Comparison of ENCODE assay signal across 14 mouse cellular contexts in the genomic region with DNA sequence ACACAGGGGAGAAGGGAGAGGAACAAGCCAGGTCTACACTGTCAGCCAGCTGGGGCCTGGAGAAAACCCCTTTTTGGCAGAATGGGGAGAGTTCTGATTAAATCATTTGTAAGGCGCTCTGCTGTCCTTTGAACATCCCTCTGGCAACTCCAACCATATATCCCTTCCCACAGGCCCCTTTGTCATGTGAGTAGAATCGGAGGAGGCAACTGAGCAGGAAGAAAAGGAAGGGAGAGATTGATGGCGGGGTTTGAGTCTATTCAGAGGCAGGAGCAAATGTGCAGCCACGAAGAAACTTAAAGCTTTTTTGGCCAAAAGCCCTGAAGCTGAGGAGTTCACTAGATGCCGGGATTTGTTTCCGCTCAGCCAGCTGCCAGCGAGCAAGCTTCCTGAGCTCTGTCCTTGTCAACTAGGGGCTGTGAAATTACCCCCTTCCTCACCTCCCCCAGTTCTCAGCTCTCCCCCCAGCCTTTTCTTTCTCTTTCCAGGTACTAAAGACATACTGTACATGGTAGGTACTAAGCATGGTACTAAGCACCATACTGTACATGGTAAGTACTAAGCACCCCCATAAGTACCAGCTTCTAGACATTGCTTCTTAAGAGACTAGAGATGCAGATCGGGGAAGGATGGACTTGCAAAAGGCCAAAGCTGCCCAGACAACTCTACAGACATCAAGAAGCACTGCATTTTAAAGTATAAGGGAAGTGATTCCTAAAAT.
DNase-seq lines count a peak whose midpoint lies in the region; ATAC-seq and TF ChIP-seq lines count a peak whose summit lies in the region.
"Had no signal": no experiment of that assay in that cellular context is flagged by ENCODE, and none has a peak within 500 bp of the region (broad histone marks: within the 10 kb centered on the region; RNA-seq: fewer than 3 reads in every experiment).

No protein-coding gene starts in this region.

- DNase-seq in forebrain, embryonic 10.5 days (ENCODE audit: extremely low spot score, low spot score) = no peak
- DNase-seq in lung, postnatal 14 days = no peak
- peak; percentile 85 for DNase-seq in forebrain, embryonic 14.5 days (ENCODE audit: low spot score)
- DNase-seq in limb, embryonic 14.5 days (ENCODE audit: low spot score) = peak; percentile 86
- no peak for DNase-seq in testis, postnatal 14 days (ENCODE audit: low spot score)
- DNase-seq in layer of hippocampus, adult 2 months (ENCODE audit: low spot score in 2 of 2) = no peak
- DNase-seq: cerebellum, adult 8-10 months; gastrocnemius, adult 2 months; thymus, postnatal 14 days had no signal

- no peak for TF ChIP-seq POLR2A in limb, embryonic 14.5 days (IDR thresholded peaks at IDR 0.05; ENCODE audit: borderline replicate concordance, extremely low read depth, insufficient read depth, insufficient read length)

- H3K9ac ChIP-seq in forebrain, embryonic 12.5 days = no peak overlapping the region
- no peak overlapping the region for H3K9ac ChIP-seq in lung, embryonic 16.5 days (ENCODE audit: low read length)
- no peak overlapping the region for H3K9ac ChIP-seq in forebrain, embryonic 14.5 days (ENCODE audit: low read length)
- no peak overlapping the region for H3K9ac ChIP-seq in limb, embryonic 14.5 days (ENCODE audit: low read depth, low read length, severe bottlenecking)
- H3K9ac ChIP-seq: liver, embryonic 15.5 days had no signal

- no peak for TF ChIP-seq CTCF in layer of hippocampus, adult 2 months (conservative IDR thresholded peaks at IDR 0.05)

- H3K4me1 ChIP-seq in forebrain, embryonic 12.5 days = peaks cover 14% of the 10 kb centered on the region; the same call in 1 of the 2 replicates
- peaks cover 20% of the 10 kb centered on the region for H3K4me1 ChIP-seq in forebrain, embryonic 10.5 days
- peaks cover 7% of the 10 kb centered on the region for H3K4me1 ChIP-seq in lung, embryonic 16.5 days (replicated peaks; ENCODE audit: control insufficient read depth, insufficient read depth, low read length)
- H3K4me1 ChIP-seq in forebrain, embryonic 14.5 days (ENCODE audit: control insufficient read depth, insufficient read depth, low read length) = 0 out of 2 replicates have a peak, but pooled peaks cover 7% of the 10 kb centered on the region
- peaks cover 7% of the 10 kb centered on the region for H3K4me1 ChIP-seq in limb, embryonic 14.5 days (ENCODE audit: control insufficient read depth, insufficient read depth, low read length)
- H3K4me1 ChIP-seq: liver, embryonic 15.5 days had no signal

- ATAC-seq in forebrain, embryonic 12.5 days (ENCODE audit: low FRiP score) = peak; percentile 41; the same call in 1 of the 2 replicates
- peak; percentile 45 for ATAC-seq in lung, embryonic 16.5 days (ENCODE audit: low read depth)
- peak; percentile 75 for ATAC-seq in forebrain, embryonic 14.5 days
- peak; percentile 37; the same call in 1 of the 2 replicates for ATAC-seq in limb, embryonic 14.5 days (ENCODE audit: low FRiP score, low read depth)
- ATAC-seq: CD4-positive, CD25-positive, alpha-beta regulatory T cell, adult 4 months; inflammation-experienced regulatory T-cells, adult 6 months had no signal

- H3K4me3 ChIP-seq in forebrain, embryonic 12.5 days (replicated peaks) = no peak overlapping the region
- H3K4me3 ChIP-seq in forebrain, embryonic 10.5 days = no peak overlapping the region
- no peak overlapping the region for H3K4me3 ChIP-seq in lung, embryonic 16.5 days (ENCODE audit: low read length)
- no peak overlapping the region for H3K4me3 ChIP-seq in forebrain, embryonic 14.5 days (ENCODE audit: low read depth, low read length)
- H3K4me3 ChIP-seq in limb, embryonic 14.5 days (replicated peaks; ENCODE audit: low read length) = no peak overlapping the region
- no peak overlapping the region for H3K4me3 ChIP-seq in layer of hippocampus, adult 2 months
- H3K4me3 ChIP-seq: gastrocnemius, adult 2 months; liver, embryonic 15.5 days had no signal

- no peaks in the 10 kb centered on the region for H3K9me3 ChIP-seq in forebrain, embryonic 12.5 days
- no peaks in the 10 kb centered on the region for H3K9me3 ChIP-seq in forebrain, embryonic 10.5 days
- no peaks in the 10 kb centered on the region for H3K9me3 ChIP-seq in lung, embryonic 16.5 days (ENCODE audit: control insufficient read depth, low read length)
- no peaks in the 10 kb centered on the region for H3K9me3 ChIP-seq in forebrain, embryonic 14.5 days (replicated peaks; ENCODE audit: control insufficient read depth, low read length)
- H3K9me3 ChIP-seq in limb, embryonic 14.5 days (ENCODE audit: control insufficient read depth, low read length) = no peaks in the 10 kb centered on the region
- H3K9me3 ChIP-seq: liver, embryonic 15.5 days had no signal

- 39% methylated on average over 8 of the region's 8 CpGs for WGBS in forebrain, embryonic 12.5 days
- WGBS in forebrain, embryonic 10.5 days = 47% methylated on average over 8 of the region's 8 CpGs
- WGBS in lung, embryonic 16.5 days = 38% methylated on average over 8 of the region's 8 CpGs
- 18% methylated on average over 8 of the region's 8 CpGs for WGBS in forebrain, embryonic 14.5 days
- 24% methylated on average over 8 of the region's 8 CpGs for WGBS in limb, embryonic 14.5 days

- H3K27me3 ChIP-seq in forebrain, embryonic 12.5 days = no peaks in the 10 kb centered on the region
- H3K27me3 ChIP-seq in forebrain, embryonic 10.5 days (ENCODE audit: poor library complexity, severe bottlenecking) = no peaks in the 10 kb centered on the region
- no peaks in the 10 kb centered on the region for H3K27me3 ChIP-seq in lung, embryonic 16.5 days (ENCODE audit: control insufficient read depth, insufficient read depth, low read depth, low read length)
- no peaks in the 10 kb centered on the region for H3K27me3 ChIP-seq in forebrain, embryonic 14.5 days (replicated peaks; ENCODE audit: control insufficient read depth, insufficient read depth, low read length)
- no peaks in the 10 kb centered on the region for H3K27me3 ChIP-seq in limb, embryonic 14.5 days (ENCODE audit: control insufficient read depth, insufficient read depth, low read length)
- H3K27me3 ChIP-seq: liver, embryonic 15.5 days had no signal

- H3K36me3 ChIP-seq in forebrain, embryonic 12.5 days (replicated peaks) = no peaks in the 10 kb centered on the region
- no peaks in the 10 kb centered on the region for H3K36me3 ChIP-seq in forebrain, embryonic 10.5 days (replicated peaks)
- H3K36me3 ChIP-seq in lung, embryonic 16.5 days (ENCODE audit: control insufficient read depth, insufficient read depth, low read length) = no peaks in the 10 kb centered on the region
- no peaks in the 10 kb centered on the region for H3K36me3 ChIP-seq in forebrain, embryonic 14.5 days (ENCODE audit: control insufficient read depth, insufficient read depth, low read length)
- H3K36me3 ChIP-seq in limb, embryonic 14.5 days (ENCODE audit: control insufficient read depth, insufficient read depth, low read length) = no peaks in the 10 kb centered on the region
- H3K36me3 ChIP-seq: liver, embryonic 15.5 days had no signal

- 0 out of 2 replicates have a peak overlapping the region, but pooled peaks have one; percentile 46 for H3K27ac ChIP-seq in forebrain, embryonic 12.5 days
- no peak overlapping the region for H3K27ac ChIP-seq in forebrain, embryonic 10.5 days
- H3K27ac ChIP-seq in lung, embryonic 16.5 days (ENCODE audit: low read length) = no peak overlapping the region
- H3K27ac ChIP-seq in forebrain, embryonic 14.5 days (ENCODE audit: low read depth, low read length) = peak overlapping the region; percentile 29; the same call in 1 of the 2 replicates
- no peak overlapping the region for H3K27ac ChIP-seq in limb, embryonic 14.5 days (replicated peaks; ENCODE audit: low read depth, low read length)
- no peak overlapping the region for H3K27ac ChIP-seq in layer of hippocampus, adult 2 months
- H3K27ac ChIP-seq: gastrocnemius, adult 2 months; liver, embryonic 15.5 days had no signal

- no peak overlapping the region for H3K4me2 ChIP-seq in forebrain, embryonic 12.5 days
- H3K4me2 ChIP-seq in lung, embryonic 16.5 days (ENCODE audit: low read depth, low read length) = peak overlapping the region; percentile 7; the same call in 1 of the 2 replicates
- H3K4me2 ChIP-seq in forebrain, embryonic 14.5 days (ENCODE audit: low read length) = peak overlapping the region; percentile 18; the same call in 1 of the 2 replicates
- peak overlapping the region; percentile 26 for H3K4me2 ChIP-seq in limb, embryonic 14.5 days (replicated peaks; ENCODE audit: low read depth, low read length, severe bottlenecking)
- H3K4me2 ChIP-seq: liver, embryonic 15.5 days had no signal

Comparison
In these comparisons a context has a peak if more than half of its experiments do, and no peak if none do; other contexts are left out.
1. H3K27ac ChIP-seq: peak in forebrain, embryonic 12.5 days (single experiment) and forebrain, embryonic 14.5 days (single experiment); none in forebrain, embryonic 10.5 days (single experiment), lung, embryonic 16.5 days (single experiment), limb, embryonic 14.5 days (single experiment) and layer of hippocampus, adult 2 months (single experiment).
2. DNase-seq: peak in forebrain, embryonic 14.5 days (single experiment) and limb, embryonic 14.5 days (single experiment); none in forebrain, embryonic 10.5 days (single experiment), lung, postnatal 14 days (single experiment), testis, postnatal 14 days (single experiment) and layer of hippocampus, adult 2 months (0 of 2).
3. Peak in every context shown above with its lines, with median percentiles within 50 percentile points of each other: ATAC-seq.